Mouse (Mus musculus) CD8-positive naive resting alpha-beta T cell, adult 2 months (primary cell): ENCODE data around the gene Mxra8.

Source experiments
- DNase-seq, 2 experiments: peaks; one replicate each; pipeline ENCODE4 v3.0.0; 2022; ENCODE audit warnings: low read depth in 2 of 2, low spot score in 2 of 2

Mxra8 gene

GRCm38 (mm10) chr4:155833836-155834235, 5.6 kb upstream of the Mxra8 start:
- peak; percentile 53 to 69 for DNase-seq

- no peak for DNase-seq
Measured at GRCm38 (mm10) chr4:155837404-155838010, 2.0 kb upstream of the Mxra8 start.

GRCm38 (mm10) chr4:155838187-155839153, 1.0 kb upstream of the Mxra8 start:
- no peak for DNase-seq

GRCm38 (mm10) chr4:155840076-155841002, 859 bp downstream of the Mxra8 start:
- DNase-seq: no peak

GRCm38 (mm10) chr4:155841003-155841454, 1.5 kb downstream of the Mxra8 start:
- peak; percentile 58 for DNase-seq

- DNase-seq: no peak
Measured at GRCm38 (mm10) chr4:155841651-155842270, 2.3 kb downstream of the Mxra8 start.

GRCm38 (mm10) chr4:155843231-155843630, 3.8 kb downstream of the Mxra8 start:
- no peak for DNase-seq

GRCm38 (mm10) chr4:155846871-155847578, 7.5 kb downstream of the Mxra8 start, which contains the start of gene Dvl1:
Gene Dvl1 (plus strand): TSS chr4:155847402.
- peak; percentile 94 to 96 for DNase-seq

GRCm38 (mm10) chr4:155847591-155848352, 8.3 kb downstream of the Mxra8 start:
- DNase-seq: no peak

- no peak for DNase-seq
Measured at GRCm38 (mm10) chr4:155848434-155849095, 9.1 kb downstream of the Mxra8 start.

GRCm38 (mm10) chr4:155849391-155849790, 9.9 kb downstream of the Mxra8 start:
- no peak for DNase-seq

- no peak for DNase-seq
Measured at GRCm38 (mm10) chr4:155849792-155850451, 10.4 kb downstream of the Mxra8 start.

- DNase-seq: no peak
Measured at GRCm38 (mm10) chr4:155851368-155851767, 11.9 kb downstream of the Mxra8 start.

- no peak for DNase-seq
Measured at GRCm38 (mm10) chr4:155851951-155852411, 12.5 kb downstream of the Mxra8 start.

- DNase-seq: no peak
Measured at GRCm38 (mm10) chr4:155853421-155853820, 13.9 kb downstream of the Mxra8 start.

GRCm38 (mm10) chr4:155854991-155855390, 15.5 kb downstream of the Mxra8 start:
- DNase-seq: no peak

- no peak for DNase-seq
Measured at GRCm38 (mm10) chr4:155856071-155856470, 16.6 kb downstream of the Mxra8 start.

- DNase-seq: no peak
Measured at GRCm38 (mm10) chr4:155856881-155857280, 17.4 kb downstream of the Mxra8 start.
